Mouse (Mus musculus) embryonic fibroblast, embryonic 13.5 days (primary cell): ENCODE data around the gene St6galnac1. TPM values are rescaled to one million over a fixed set of nuclear protein-coding genes. Genes with fewer than 3 reads are reported as not detected.
"Not testable (repeated sequence)": the region's sequence is repeated elsewhere in the genome, so short reads cannot be mapped to it uniquely, and the experiment has no call there.

Experiments
- H3K27ac ChIP-seq: 2 replicates; pipeline ENCODE4 v1.5.1; 2012; ENCODE audit warnings: low read length, control low read depth, inconsistent platforms; ENCODE audit not compliant: insufficient read depth
- H3K4me1 ChIP-seq: 2 replicates; pipeline ENCODE4 v1.6.1; 2011; ENCODE audit warnings: low read length; ENCODE audit not compliant: control insufficient read depth, insufficient read depth
- H3K4me3 ChIP-seq: 2 replicates; pipeline ENCODE4 v1.5.1; 2011; ENCODE audit warnings: mild to moderate bottlenecking, control low read depth, low read length; ENCODE audit not compliant: insufficient read depth
- CTCF ChIP-seq: IDR thresholded peaks from 2 replicates; pipeline ENCODE4 v1.5.1; 2011; ENCODE audit warnings: mild to moderate bottlenecking, control low read depth, low read length, moderate library complexity, borderline replicate concordance; ENCODE audit not compliant: insufficient read depth
- POLR2A ChIP-seq: IDR thresholded peaks from 2 replicates; pipeline ENCODE4 v1.6.1; 2011; ENCODE audit warnings: low read depth, mild to moderate bottlenecking, control low read depth, low read length, moderate library complexity
- polyA plus RNA-seq: library from polyadenylated mRNA; stranded (reverse); fragments of >200 nt; gene quantifications from 2 replicates; pipeline ENCODE4 v1.2.4, GENCODE M21; 2011; ENCODE audit warnings: low read depth; ENCODE audit not compliant: missing spikeins, insufficient read length

Gene St6galnac1
- polyA plus RNA-seq, 1 experiment: not detected

GRCm38 (mm10) chr11:116764946-116765345 is 10.4 kb downstream of the St6galnac1 start:
- no peaks in the 10 kb centered on the region for H3K4me1 ChIP-seq
- no peak overlapping the region for H3K27ac ChIP-seq
- no peak overlapping the region for H3K4me3 ChIP-seq
- no peak for TF ChIP-seq POLR2A
- TF ChIP-seq CTCF: no peak

DNA sequence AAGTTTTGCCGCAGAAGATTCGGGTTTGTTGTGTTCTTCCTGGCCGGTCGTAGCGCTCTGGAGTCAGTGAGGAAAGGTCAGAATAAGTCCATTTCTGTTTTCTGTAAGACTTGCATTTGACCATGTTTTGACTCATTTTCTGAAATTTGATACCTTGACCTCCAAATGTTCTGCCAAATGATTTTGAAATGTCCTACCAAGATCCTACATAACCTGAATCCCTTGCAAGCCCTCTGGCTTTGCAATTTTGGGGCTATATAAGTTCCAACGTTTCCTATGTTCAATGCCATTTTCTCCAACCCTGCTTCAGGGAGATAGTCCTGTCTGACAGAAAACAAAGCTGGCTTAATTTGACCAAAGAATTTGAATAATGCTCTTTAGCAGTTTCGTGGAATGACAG is 11.0 kb downstream of the St6galnac1 start:
- no peak for TF ChIP-seq CTCF
- no peak for TF ChIP-seq POLR2A
- H3K4me1 ChIP-seq: no peaks in the 10 kb centered on the region
- no peak overlapping the region for H3K4me3 ChIP-seq
- no peak overlapping the region for H3K27ac ChIP-seq

DNA sequence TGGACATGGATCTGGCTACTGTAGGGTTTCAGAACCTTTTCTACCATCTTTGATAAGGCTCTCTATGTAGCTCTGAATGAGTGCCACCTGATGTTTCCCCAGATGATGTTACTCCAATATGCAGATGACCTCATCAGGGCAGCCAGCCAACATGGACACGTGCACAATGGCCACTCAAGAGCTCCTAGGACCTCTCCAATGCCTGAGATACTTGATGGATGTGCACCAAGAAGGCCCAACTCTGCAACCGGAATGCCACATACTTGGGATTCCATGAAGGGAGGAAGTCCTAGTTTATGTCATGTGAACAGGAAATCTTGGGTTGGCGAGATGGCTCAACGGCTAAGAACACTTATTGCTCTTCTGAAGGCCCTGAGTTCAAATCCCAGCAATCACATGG is 20.1 kb downstream of the St6galnac1 start:
- TF ChIP-seq POLR2A: no peak
- TF ChIP-seq CTCF: no peak
- H3K4me1 ChIP-seq: no peaks in the 10 kb centered on the region
- no peak overlapping the region for H3K27ac ChIP-seq
- no peak overlapping the region for H3K4me3 ChIP-seq

GRCm38 (mm10) chr11:116753674-116754470 is 21.4 kb downstream of the St6galnac1 start:
- Histone ChIP-seq H3K4me3 (no peak overlapping the region), H3K4me1 (no peaks in the 10 kb centered on the region), H3K27ac (no peak overlapping the region)
- TF ChIP-seq CTCF (no peak), POLR2A (no peak)

GRCm38 (mm10) chr11:116749733-116750132 is 25.6 kb downstream of the St6galnac1 start:
- TF ChIP-seq CTCF (no peak), POLR2A (no peak)
- H3K27ac ChIP-seq: no peak overlapping the region
- H3K4me3 ChIP-seq: no peak overlapping the region
- no peaks in the 10 kb centered on the region for H3K4me1 ChIP-seq

DNA sequence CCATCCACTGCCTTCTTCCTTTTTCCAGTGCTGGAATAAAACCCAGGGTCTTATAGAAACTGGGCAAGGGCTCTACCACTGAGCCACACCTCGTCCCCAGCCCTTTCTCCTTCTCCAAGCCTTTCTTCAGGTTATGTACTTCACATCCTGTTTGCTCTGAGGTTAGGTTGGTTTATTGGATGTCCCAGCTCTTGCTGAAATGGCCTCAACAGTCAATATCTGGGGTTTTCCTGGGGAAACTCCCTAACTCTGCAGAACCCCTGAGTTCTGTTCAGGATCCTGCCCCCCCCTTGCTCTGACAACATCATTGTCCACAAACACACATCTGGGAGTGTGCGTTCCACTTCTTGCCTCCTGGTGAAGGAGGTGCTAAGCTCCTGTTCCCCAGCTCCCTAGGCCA is 26.6 kb downstream of the St6galnac1 start:
- H3K4me3 ChIP-seq, H3K27ac ChIP-seq, H3K4me1 ChIP-seq: not testable (repeated sequence)

DNA sequence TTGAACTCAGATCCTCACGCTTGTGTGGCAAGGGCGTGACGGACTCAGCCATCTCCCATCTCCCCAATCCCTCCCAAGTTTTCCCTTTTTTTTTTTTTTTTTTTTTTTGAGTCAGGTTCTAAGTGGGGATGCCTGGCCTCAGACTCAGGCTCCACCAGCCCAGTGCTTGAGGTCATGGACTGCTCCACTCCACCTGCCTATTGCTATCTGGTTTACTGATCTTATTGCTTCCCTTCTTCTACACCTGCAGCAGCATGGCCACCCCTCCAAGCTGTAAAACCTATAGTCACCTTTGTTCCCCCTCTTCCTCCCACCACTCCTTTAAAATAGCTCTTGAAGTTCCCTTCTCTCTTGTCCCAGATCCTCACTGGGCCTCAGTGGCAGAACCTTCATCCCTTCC is 28.5 kb downstream of the St6galnac1 start:
- H3K4me1 ChIP-seq, H3K4me3 ChIP-seq, H3K27ac ChIP-seq: not testable (repeated sequence)

DNA sequence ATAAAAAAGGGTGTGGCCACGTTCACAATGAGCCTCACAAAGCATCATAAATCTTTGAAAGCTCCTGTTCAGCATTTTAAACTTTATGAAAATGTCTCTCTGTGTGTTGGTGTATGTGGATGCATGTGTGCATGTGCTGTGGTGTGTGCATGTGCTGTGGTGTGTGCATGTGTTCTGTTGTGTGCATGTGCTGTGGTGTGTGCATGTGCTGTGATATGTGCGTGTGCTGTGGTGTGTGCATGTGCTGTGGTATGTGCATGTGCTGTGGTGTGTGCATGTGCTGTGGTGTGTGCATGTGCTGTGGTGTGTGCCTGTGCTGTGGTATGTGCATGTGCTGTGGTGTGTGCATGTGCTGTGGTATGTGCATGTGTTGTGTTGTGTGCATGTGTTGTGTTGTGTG is 29.9 kb downstream of the St6galnac1 start:
- not testable (repeated sequence) for H3K4me1 ChIP-seq, H3K4me3 ChIP-seq, H3K27ac ChIP-seq

GRCm38 (mm10) chr11:116738411-116738810 is 36.9 kb downstream of the St6galnac1 start:
- Histone ChIP-seq H3K4me3 (no peak overlapping the region), H3K4me1 (no peaks in the 10 kb centered on the region), H3K27ac (no peak overlapping the region)
- TF ChIP-seq POLR2A: no peak
- TF ChIP-seq CTCF: no peak

DNA sequence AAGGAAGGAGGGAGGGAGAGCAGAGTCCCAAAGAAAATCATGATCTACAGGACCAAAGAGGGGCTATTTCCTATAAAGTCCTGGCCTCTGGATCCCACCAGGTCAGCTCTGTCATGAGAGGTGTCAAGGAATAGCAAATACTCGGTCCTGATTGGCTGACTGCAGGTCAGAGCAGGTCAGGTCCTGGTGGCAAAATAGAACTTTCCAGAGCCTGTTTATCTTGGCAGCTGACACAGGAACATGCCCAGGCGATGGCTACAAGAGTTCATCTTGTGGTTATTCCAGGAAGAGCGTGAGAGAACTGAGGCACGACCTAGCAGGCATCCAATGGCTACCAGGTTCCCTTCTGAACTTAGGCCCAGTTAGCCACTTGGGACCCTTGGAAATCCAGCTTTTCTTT is 42.8 kb downstream of the St6galnac1 start:
- Histone ChIP-seq H3K4me1 (no peaks in the 10 kb centered on the region), H3K4me3 (no peak overlapping the region), H3K27ac (no peak overlapping the region)
- no peak for TF ChIP-seq CTCF
- TF ChIP-seq POLR2A: no peak

- H3K4me3 ChIP-seq, H3K4me1 ChIP-seq, H3K27ac ChIP-seq: not testable (repeated sequence)
Measured at GRCm38 (mm10) chr11:116731060-116731580, 44.2 kb downstream of the St6galnac1 start.
